Mouse (Mus musculus): Measurements from ENCODE around the gene Vwf.

GRCm38 (mm10) chr6:125592536-125592935 is 46.0 kb downstream of the Vwf start:
- no peak for TF ChIP-seq CTCF (IDR thresholded peaks at IDR 0.05; ENCODE audit: low read depth, low read length)
- no peak for TF ChIP-seq TAL1 (conservative IDR thresholded peaks at IDR 0.05; ENCODE audit: low read depth, low read length)
- no peak for TF ChIP-seq GATA1 (IDR thresholded peaks at IDR 0.05; ENCODE audit: borderline replicate concordance, low read length)
